Mouse (Mus musculus) cerebellum, adult 2 months (tissue): ENCODE results near the gene Vps13d.

Experiments used
- CTCF ChIP-seq: fragments of 200-500 bp; IDR thresholded peaks from 2 replicates; pipeline ENCODE4 v1.5.1; 2011; ENCODE audit warnings: low read depth, mild to moderate bottlenecking, control low read depth, low read length, moderate library complexity, borderline replicate concordance; ENCODE audit not compliant: insufficient read depth
- POLR2A ChIP-seq: fragments of 200-500 bp; IDR thresholded peaks from 2 replicates; pipeline ENCODE4 v1.6.1; 2011; ENCODE audit warnings: low read length, control low read depth, borderline replicate concordance; ENCODE audit not compliant: insufficient read depth

- TF ChIP-seq CTCF: no peak
- no peak for TF ChIP-seq POLR2A
Observed at GRCm38 (mm10) chr4:145009934-145010333, 184.9 kb downstream of the Vps13d start.
